Mouse (Mus musculus) heart, postnatal 0 days (tissue): ENCODE results near the gene Erich2.

Experiments used
- CTCF ChIP-seq: IDR thresholded peaks from 2 replicates; pipeline ENCODE4 v1.5.1; 2016; ENCODE audit warnings: antibody characterized with exemption, control low read depth, low read depth
- EP300 ChIP-seq: IDR thresholded peaks from 2 replicates; pipeline ENCODE4 v1.6.1; 2016; ENCODE audit warnings: antibody characterized with exemption, low read depth

DNA sequence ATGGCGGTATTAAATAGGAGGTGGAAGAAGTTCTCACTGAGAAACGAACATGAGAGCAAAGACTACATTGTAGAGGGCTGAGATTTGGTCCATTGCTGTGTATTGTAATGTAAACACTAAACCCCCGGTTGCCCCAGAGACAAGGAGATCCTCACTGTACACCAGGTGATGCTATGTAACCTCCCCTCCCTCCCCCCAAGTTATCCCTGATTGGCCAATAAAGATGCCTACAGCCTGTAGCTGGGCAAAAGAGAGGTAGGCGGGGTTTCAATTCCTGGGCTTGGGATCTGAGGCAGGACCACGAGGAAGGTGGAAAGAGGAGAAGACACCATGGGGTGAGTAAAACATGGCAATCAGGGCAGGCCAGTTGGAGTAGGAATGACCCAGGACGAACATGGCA, 42.1 kb downstream of the Erich2 start:
- TF ChIP-seq CTCF: no peak
- TF ChIP-seq EP300: no peak
